Mouse (Mus musculus): ENCODE data around the gene Bpifa5.
"Not testable (repeated sequence)": the region's sequence is repeated elsewhere in the genome, so short reads cannot be mapped to it uniquely, and the experiment has no call there.

Bpifa5 gene

DNA sequence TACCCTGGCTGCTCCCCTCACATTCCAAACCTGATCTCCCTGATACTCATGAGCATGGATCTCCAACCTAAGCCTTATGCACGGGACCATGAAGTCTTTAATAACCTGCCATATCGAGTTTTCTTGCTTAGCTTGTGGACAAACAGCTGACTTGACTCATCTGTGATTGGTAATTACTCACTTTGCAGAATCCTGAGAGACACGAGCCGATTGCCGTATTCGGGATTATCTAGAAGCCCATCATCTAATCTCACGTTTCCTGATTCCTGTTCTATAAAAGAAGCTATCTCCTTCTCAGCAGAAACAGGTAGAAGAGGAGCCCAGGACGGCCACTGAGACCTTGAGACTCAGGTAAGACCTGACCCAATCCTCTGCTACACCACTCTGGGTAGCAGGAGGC is at the start of gene Bpifa5:
TSS of gene Bpifa5 (plus strand) at position 301 of the 400 bp plus-strand sequence.
- DNase-seq, result no peak

DNA sequence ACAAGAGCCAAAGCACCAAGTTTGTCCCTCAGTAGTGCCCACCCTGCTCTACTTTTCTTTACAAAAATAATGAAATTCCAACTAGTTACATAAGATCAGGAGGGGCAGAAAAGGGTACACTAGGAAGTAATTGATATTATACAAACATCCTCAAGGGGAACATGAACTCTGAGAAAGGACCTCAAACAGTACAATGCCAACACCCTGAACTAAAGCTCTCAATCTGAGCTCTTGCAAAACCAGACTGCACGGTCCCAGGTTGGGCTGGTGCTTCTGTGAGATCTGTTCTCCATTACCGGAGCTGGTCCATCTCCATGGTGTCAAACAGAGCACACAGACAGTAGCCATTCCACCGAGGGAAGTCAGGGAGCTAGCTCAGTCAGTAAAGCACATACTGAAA is 45.0 kb upstream of the Bpifa5 start:
- DNase-seq, result no peak

DNA sequence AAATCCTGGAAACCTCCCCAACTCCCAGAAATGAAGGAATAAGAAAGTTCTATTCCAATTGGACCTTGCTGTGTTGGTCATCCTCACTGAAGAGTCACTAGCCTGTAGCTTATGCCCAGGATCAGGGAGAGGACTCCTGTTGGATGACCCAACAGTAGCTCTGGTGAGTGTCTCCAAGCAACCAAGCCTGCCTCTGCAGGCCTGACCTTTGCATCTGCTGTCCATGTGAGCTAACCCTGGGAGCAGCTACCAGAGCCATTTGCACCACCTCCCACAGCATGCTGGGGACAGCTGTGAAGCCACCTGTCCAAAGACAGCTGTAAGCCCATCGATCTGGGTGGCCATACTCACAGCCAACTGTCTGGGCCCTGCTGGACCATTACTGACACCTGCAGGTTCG is 32.3 kb upstream of the Bpifa5 start, which contains the start of gene Bpifa3:
TSS of gene Bpifa3 (plus strand) at position 217 of the 400 bp plus-strand sequence.
- DNase-seq, result no peak

DNA sequence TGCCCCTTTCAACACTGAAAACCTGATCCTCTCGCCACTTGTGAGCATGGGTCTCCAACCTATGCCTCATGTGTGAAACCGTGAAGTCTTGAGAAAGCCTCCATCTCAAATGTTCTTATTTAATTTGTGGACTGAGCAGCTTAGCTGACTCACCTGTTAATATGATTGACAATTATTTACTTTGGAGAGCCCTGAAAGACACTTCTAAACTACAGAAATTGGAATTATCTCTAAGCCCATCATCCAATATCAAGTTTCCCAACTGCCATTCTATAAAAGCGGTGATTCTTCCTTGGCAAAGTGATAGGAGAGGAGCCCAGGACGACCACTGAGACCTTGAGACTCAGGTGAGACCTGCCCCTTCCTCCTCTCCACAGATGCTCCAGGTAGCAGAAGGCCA is 19.8 kb upstream of the Bpifa5 start, which contains the start of gene Bpifa1:
TSS of gene Bpifa1 (plus strand) at position 301 of the 400 bp plus-strand sequence.
- DNase-seq, result no peak

DNA sequence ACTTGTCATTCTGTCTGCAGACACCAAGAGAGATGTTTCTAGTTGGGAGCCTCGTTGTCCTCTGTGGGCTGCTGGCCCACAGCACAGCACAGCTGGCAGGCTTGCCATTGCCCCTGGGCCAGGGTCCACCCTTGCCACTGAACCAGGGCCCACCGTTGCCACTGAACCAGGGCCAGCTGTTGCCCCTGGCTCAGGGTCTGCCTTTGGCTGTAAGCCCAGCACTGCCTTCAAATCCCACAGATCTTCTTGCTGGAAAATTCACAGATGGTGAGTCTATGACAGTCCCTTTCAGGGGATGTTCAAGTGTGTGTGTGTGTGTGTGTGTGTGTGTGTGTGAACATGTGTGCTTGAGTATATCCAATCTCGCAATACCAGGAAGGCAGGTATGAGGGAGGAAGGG is 18.7 kb upstream of the Bpifa5 start:
- DNase-seq, result no peak

DNA sequence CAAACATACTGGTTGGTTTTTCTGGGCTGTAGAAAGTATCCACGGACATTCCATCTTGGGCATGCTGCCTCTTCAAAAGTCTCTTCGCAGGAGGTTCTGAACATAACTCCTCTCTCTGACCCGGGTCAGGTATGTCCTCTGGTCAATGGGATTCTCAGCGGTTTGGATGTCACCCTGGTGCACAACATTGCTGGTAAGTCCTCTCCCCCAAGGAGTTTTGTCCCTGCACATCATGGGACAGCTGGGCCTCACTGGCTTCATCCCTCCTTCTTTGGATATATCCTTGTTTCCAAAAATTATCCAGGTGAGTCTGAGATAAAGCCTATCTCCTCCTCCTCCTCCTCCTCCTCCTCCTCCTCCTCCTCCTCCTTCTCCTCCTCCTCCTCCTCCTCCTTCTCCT is 14.9 kb upstream of the Bpifa5 start:
- no peak for DNase-seq

DNA sequence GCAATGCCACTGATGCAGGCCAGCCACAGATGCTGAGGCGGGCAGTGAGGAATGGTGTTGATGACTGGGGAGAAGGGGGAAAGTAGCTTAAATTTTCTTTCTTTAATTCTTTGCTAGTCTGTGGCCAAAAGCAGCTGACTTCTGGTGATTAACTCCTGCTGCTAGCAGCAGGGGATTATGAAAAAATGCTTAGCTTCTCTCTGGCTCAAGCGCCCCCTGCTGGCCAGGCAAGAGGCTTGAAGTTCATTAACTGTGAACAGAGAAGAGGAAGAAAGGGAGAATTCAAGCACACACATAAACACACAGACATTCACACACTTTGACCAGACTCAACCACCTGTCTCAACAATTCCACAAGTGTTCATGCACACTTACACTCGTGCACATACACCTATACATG is 4.0 kb upstream of the Bpifa5 start:
- DNase-seq, result peak; percentile 33

DNA sequence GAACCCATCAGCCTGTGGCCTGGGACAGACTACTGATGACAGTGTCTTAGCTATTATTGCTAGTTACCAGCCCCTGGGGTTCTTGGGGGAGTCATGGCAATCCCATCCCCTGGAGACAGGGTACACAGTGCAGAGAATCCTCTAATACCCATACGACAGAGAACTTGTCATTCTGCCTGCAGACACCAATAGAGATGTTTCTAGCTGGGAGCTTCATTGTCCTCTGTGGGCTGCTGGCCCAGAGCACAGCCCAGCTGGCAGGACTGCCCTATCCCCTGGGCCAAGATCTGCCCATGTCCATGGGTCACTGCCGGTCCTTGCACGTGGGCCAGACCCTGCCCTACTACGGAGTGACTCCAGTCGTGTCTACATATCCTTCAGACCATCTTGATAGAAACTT is 899 bp downstream of the Bpifa5 start:
- no peak for DNase-seq

DNA sequence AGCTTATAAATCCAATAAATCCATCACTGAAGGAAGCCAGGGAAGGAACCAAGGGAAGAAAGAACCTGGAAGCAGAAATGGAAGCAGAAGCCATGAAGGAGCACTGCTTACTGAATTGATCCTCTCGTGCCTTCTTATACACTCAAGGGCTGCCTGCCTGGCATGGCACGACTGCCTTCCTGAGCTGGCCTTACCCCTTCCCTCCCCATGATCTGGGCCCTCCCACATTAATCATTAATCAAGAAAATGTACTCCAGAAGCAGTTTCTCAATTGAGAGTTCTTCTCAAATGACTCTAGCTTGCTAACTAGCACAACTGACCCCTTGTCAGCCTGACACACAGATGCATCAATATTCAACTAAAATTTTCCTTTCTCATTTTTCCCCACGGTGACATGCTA is 6.8 kb downstream of the Bpifa5 start:
- no peak for DNase-seq

DNA sequence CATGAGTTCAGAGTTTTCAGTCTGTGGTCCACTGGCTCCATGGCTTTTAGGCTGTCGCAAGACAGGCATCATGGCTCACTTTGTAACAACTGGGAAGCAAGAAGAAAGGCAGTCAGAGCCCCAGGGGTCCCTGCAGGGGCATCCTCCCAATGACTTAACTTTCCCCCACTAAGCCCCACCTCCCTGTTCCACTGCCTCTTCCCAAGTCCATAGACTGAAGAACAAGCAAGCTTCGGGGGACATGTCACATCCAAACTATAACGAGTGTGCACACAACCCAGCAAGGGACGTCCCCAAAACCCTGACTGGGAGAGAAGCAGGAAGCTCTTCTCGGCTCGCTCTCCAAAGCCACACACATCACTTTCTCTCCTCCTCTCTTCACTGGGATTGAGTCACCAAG is 9.2 kb downstream of the Bpifa5 start:
- no peak for DNase-seq

DNA sequence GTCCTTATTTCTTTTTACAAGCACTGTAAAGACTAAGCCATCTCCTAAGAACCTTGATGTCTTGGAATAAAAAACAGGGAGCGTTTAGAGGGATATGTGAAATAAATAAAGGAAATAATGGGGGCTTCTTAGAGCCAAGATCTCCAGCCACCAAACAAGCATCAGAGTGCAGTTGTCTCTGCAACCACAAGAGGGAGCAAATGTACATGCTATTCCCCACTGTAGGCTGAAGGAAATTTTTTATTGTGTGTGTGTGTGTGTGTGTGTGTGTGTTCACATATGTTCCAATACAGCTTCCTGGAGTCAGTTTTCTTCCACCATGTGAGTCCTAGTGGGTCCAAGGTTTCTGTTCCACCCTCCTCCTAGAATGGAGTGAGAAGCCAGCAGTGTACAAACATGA is 10.9 kb downstream of the Bpifa5 start:
- no peak for DNase-seq

DNA sequence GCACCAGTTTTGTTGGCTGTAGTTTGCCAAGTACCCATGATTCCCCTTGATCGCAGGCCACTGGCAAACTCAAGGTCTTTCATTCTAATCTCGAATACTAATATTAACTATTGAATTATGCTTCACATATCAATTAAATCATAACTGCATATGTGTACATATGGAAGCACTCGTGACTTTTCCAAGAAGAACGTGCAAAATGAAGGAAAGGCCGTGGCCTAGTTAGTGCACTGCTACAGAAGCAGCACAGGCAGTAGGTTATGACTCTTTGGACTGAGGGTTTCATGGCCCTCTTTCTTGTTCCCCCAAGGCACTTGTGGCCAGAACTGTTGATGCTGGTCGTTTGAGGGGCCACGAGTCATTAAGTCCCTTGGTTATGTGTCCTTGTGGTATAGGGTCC is 19.5 kb downstream of the Bpifa5 start:
- DNase-seq, result not testable (repeated sequence)

DNA sequence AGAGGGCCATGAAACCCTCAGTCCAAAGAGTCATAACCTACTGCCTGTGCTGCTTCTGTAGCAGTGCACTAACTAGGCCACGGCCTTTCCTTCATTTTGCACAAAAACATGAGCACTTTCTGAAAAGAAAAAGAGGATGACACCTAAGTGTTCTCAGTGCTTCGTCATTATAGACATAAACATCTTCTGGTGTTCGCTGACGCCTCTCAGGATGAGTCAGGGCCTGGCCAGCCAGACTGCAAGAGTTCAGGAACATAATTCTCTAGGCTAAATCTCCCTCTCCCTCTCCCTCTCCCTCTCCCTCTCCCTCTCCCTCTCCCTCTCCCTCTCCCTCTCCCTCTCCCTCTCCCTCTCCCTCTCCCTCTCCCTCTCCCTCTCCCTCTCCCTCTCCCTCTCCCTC is 20.7 kb downstream of the Bpifa5 start:
- peak; percentile 66 for DNase-seq

DNA sequence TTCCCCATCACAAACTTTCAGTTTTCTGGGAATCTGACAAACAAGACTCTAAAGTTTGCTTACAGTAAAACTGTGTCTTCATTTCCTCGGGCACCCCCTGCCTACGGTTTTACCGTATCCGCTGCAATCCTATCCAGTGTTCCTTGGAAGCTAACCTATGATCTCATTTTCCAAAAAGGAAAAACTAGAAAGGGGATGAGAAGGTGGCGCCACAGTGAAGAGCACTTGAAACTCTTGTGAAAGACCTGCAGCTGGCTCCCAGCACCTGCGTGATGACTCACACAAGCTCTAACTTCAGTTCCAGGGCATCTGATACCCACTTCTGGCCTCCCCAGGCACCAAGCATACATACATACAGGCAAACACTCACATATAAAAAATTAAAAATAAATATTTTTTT is 22.9 kb downstream of the Bpifa5 start:
- DNase-seq, result no peak

DNA sequence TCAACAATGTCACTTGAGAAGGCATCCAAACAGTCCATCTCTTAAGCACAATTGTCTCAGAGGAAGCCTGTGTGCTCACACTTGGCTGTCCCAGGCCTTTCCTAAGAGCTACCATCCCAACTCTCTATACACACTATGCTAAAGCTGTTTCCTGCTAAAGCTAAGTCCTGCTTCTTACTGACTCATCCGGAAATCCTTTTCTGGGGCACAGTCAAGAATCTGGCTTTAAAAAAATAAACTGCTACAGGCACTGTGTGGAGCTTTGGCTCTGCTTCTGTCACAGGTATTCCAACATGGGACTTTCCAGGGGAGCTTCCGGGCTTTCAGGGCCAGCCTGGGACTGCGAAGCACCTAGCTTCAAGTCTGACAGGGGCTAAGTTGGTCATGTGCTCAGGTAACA is 23.3 kb downstream of the Bpifa5 start:
- DNase-seq, result peak; percentile 14

DNA sequence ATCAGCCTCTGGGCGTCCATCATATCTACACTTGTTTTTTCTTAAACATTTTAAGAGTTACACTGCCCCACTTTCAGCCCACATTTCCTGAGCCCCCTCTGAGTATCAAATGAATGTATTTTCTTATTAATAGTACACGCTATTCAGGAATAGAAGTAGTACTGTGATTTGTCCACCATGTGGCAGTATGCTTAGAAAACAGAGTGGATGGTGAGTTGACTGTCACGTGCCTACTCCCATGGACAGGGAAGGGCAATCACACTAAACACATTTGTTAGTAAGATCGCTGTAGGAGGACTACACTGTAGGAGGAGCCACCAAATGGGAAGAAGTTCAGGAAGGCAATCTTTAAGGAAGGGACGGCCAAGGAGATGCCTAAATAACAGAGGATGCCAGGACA is 25.1 kb downstream of the Bpifa5 start:
- no peak for DNase-seq

DNA sequence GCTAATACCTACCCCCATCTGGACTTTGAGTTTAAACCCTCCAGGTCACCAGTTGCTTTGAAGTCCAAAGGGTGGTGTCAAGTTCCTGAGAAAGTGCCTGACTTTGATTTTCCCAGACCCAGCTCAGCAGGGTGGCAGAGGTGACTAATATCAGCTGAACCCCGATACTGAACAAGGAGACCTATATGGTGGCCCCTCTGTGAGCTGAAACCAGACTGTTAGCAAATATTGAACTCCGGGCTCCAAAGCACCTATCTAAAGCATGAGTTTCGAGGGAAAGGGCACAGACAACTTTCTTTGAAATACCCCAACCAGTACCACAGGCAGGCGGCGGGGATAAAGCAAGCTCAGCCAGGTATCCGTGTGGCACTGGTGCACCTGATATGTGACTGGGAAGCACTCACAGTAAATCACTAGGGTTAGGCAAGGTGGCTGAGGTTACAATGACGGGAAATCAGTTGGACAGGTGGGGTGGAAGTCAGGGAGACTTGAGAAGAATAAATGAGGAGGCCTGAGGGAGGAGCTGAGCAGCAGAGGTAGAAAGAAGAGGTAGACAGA is 27.5 kb downstream of the Bpifa5 start:
- DNase-seq, result no peak

DNA sequence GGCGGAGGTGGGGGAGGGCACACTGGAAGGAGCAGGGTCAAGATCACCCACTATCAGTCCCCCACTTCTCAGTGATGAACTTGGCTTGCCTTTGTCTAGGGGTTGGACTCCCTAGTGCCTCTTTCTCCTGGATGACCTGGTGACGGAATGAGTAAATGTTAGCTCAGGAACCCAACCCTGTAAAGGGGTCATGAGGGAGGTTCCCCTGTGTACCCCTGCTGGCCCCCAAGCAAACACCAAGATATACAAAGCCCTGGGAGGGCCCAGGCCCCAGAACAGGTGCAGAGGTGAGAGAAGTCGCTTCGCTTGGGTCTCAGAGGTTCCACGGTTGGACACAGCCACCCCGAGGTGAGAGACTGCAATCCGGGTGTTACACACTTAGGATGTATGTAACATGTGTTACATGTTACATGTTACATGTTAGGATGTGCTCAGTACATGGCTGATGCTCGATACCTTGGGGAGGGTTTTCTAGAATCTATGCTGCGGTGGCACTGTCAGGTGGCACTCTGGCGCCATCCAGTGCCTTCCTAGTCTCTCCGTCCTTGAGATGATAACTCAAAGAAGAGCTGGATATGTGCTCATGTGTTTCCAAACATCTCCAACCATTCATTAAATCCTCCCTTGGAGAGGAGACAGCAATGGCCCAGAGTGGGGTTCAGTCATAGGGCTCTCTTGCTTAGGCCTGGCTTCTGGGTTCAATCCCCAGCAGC is 28.3 kb downstream of the Bpifa5 start, which contains the start of gene Bpifb1:
TSS of gene Bpifb1 (plus strand) at position 273 of the 713 bp plus-strand sequence.
- no peak for DNase-seq

DNA sequence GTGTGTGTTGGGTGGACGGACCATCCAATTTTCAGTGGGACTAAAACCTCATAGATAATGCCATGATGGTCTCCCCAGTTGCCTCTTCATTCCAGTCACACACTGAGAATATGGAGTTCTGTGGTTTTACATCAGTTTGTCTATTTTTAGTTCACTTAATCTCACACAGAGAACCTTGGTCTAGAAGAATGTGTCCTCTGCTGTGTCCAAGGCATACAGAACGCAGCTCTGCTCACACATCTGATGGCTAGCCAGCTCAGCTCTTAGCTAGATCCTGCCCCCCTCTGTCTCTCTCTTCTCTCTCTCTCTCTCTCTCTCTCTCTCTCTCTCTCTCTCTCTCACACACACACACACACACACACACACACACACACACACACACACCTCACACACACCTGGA is 29.7 kb downstream of the Bpifa5 start:
- DNase-seq, result no peak

DNA sequence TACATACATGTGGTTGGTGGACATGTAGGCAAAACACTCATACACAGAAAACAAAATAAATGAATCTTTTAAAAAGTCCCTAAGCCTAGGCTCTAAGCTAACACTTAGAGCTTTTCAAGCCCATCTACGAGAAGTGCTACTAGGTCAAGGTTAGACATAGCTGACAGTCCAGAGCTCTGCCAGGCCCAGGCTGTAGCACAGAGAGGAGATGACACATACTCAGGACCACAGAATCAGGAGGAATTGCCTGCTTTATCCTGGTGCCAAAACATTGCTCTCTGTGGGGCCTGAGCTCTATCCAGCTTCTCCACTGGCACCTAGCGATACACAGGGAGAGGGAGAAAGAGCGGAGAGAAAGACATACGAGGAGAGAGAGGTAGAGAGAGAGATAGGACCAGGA is 30.7 kb downstream of the Bpifa5 start:
- no peak for DNase-seq

DNA sequence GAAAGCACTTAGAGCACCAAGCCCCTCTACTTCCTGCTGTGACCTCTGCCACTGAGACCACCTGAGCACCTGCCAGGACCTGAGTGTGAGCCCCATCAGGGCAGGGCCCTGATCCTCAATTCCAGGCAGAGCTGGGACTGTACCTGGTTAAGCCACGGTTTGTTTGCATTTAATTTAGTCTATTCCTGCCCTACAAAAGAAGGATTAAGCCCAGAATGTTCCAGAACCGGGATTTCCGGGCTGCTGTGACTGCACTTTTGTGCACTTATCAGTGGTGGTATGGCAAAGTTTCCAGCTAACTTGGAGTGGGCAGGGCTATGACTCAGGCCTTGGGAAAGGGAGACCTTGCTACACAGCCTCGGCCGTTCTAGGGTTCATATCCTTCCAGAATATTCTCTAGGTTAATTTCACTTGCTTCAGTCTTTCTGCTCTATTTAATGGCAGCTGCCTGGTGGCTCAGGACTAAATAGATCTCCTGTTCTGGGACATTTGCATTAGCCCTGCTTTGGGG is 31.6 kb downstream of the Bpifa5 start:
- no peak for DNase-seq

DNA sequence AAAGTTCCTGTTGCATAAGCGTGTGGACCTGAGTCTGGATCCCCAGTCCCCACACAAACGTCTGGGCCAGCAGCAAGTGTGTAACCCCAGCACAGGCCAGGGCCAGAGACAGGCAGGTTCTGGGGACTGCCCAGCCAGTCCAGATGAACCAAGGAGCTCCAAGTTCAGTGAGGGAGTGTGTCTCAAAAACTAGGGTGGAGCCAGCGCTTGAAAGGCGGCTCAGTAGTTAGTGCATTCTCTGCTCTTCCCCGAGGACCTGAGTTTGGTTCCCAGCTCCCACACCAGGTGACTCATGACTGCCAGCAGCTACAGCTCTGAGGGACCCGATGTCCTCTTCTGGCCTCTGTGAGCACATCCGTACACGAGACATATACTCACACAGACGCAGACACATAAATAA is 34.6 kb downstream of the Bpifa5 start:
- DNase-seq, result no peak

DNA sequence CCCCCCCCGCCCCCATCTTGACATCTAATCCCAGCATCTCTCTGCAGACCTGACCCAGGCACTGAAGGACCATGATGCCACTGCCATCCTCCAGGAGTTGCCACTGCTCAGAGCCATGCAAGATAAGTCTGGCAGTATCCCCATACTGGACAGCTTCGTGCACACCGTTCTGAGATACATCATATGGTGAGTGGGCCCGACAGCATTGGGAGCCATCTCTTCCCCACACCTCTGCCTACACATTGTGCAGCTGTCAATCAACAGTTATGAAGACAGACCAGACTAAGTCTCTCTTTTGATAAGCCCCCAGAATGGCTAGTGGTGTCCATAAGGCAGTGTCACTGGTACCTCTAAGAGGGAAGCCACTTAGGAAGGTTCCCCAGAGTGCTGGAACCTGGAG is 42.2 kb downstream of the Bpifa5 start:
- DNase-seq, result peak; percentile 21

DNA sequence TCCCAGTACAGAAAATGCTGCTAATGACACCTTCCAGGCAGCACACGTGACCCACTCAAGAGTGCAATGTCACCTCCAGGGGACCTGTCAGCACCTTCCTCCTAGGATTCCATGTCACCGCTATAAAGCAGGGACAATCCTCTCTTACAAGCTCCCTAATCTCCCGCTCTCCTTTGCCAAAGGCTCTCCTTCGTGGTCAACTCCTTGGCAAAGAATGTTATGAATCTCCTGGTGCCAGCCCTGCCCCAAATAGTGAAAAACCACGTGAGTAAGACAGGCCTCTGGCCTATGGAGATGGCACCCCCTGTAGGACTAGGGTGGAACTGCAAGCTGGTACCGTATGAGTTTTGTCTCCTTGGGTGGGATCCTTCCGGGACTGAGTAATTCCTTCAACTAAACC is 44.5 kb downstream of the Bpifa5 start:
- DNase-seq, result no peak

DNA sequence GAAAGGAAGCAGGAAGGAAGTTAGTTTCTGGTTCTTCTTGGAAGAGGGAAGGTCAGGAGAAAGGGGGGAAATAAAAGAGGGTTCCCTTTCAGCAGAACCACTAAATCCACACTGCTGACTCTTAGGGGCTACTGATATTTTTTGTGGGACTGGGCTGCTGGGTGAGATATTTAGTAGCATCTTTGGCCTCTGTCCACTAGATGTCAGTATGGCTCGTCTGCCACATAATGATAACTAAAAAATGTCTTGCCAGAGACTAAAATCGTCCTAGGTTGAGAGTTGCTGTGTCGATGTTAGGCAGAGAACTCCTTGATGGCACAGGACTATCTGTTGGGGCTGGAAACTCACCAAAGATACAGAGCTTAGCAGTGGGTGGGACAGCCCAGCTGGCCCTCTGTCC is 46.7 kb downstream of the Bpifa5 start:
- DNase-seq, result peak; percentile 17

Data from right cerebral cortex, adult 18-20 months (tissue).